Mouse (Mus musculus): Measurements from ENCODE around the gene Gpkow. TPM values are rescaled to one million over a fixed set of nuclear protein-coding genes. Genes with fewer than 3 reads are reported as not detected.

Gpkow gene
- polyA plus RNA-seq (2012; fragmentation: generic; extraction: Trizol), result 15.7 TPM
- long read RNA-seq, experiment 1, transcript Gpkow-201 (11 exons, 3,579 nt), result major isoform, 16 of 17 reads
- long read RNA-seq, experiment 1, partial matches to known transcripts, result 0 of 17 reads
- long read RNA-seq, experiment 1, other reads (novel, unspliced or antisense), result 1 of 17 reads
- long read RNA-seq, experiment 2, transcript Gpkow-201 (11 exons, 3,579 nt), result major isoform, 218 of 231 reads
- long read RNA-seq, experiment 2, partial matches to known transcripts, result 0 of 231 reads
- long read RNA-seq, experiment 2, other reads (novel, unspliced or antisense), result 13 of 231 reads

GRCm38 (mm10) chrX:7696954-7697381, at the start of gene Gpkow:
TSS of gene Gpkow (plus strand) at chrX:7697131.
- peaks cover 18% of the 10 kb centered on the region for H3K79me3 ChIP-seq (ENCODE audit: low read depth)
- no peaks in the 10 kb centered on the region for H3K27me3 ChIP-seq (ENCODE audit: control insufficient read depth, insufficient read depth, insufficient read length)
- peaks cover 33% of the 10 kb centered on the region for H3K79me2 ChIP-seq (ENCODE audit: control insufficient read depth, insufficient read depth)
- no peak for TF ChIP-seq MAX (IDR thresholded peaks at IDR 0.05)
- TF ChIP-seq FOSL1 (IDR thresholded peaks at IDR 0.05; ENCODE audit: insufficient read depth, low read length, poor library complexity, severe bottlenecking), result no peak
- no peak for TF ChIP-seq MYOG (IDR thresholded peaks at IDR 0.05; ENCODE audit: control insufficient read depth, extremely low read depth, insufficient read length)
- no peak for TF ChIP-seq MYOD1 (IDR thresholded peaks at IDR 0.05; ENCODE audit: control insufficient read depth, insufficient read length, low read depth)
- TF ChIP-seq CEBPB (IDR thresholded peaks at IDR 0.05; ENCODE audit: low read depth), result no peak
- TF ChIP-seq CTCF (IDR thresholded peaks at IDR 0.05; ENCODE audit: control insufficient read depth, insufficient read depth, insufficient read length), result no peak
- no peak for TF ChIP-seq USF1 (IDR thresholded peaks at IDR 0.05; ENCODE audit: low read depth)
- peaks cover 6% of the 10 kb centered on the region for H3K36me3 ChIP-seq (ENCODE audit: control insufficient read depth, insufficient read depth)
- H3ac ChIP-seq (ENCODE audit: control insufficient read depth, insufficient read length, low read depth), result peak within 1 kb of the TSS; percentile 57
- peak within 1 kb of the TSS; percentile 52 for H3K4me3 ChIP-seq (ENCODE audit: insufficient read depth, poor library complexity, severe bottlenecking)

DNA sequence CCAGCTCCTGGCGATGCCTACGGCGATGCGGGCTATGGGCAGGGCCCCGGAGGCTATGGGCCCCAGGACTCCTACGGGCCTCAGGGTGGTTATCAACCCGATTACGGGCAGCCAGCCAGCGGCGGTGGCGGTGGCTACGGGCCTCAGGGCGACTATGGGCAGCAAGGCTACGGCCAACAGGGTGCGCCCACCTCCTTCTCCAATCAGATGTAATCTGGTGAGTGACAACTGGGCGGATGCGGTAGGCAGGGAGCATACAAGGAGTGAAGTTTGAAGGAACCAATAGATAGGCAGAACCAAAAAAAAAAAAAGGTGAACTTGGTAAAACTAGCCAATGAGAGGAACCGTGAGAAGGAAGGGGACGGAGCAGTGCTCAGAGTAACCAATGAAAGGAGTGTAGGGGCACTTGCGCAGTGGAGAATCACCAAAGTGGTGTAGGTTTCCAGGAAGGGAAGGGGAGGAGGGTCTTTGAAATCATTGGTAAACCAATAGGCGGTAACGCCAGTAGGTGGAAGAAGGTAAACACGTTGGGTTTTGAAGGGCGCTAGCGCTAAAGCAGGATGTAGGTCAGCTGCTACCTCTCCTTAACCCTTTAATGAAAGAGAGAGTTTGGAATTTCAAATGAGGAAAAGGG, 48.1 kb upstream of the Gpkow start:
- H3ac ChIP-seq (ENCODE audit: control insufficient read depth, insufficient read length, low read depth), result peak overlapping the region; percentile 57
- TF ChIP-seq CEBPB (IDR thresholded peaks at IDR 0.05; ENCODE audit: low read depth), result no peak
- peak; percentile 10 for TF ChIP-seq CTCF (IDR thresholded peaks at IDR 0.05; ENCODE audit: control insufficient read depth, insufficient read depth, insufficient read length)
- peak overlapping the region; percentile 28 for H3K4me3 ChIP-seq (ENCODE audit: insufficient read depth, poor library complexity, severe bottlenecking)
- H3K79me2 ChIP-seq (ENCODE audit: control insufficient read depth, insufficient read depth), result no peaks in the 10 kb centered on the region
- H3K36me3 ChIP-seq (ENCODE audit: control insufficient read depth, insufficient read depth), result no peaks in the 10 kb centered on the region
- H3K27me3 ChIP-seq (ENCODE audit: control insufficient read depth, insufficient read depth, insufficient read length), result no peaks in the 10 kb centered on the region
- H3K79me3 ChIP-seq (ENCODE audit: low read depth), result no peaks in the 10 kb centered on the region

- Histone ChIP-seq H3K27me3 (ENCODE audit: control insufficient read depth, insufficient read depth, insufficient read length) (no peaks in the 10 kb centered on the region), H3K79me2 (ENCODE audit: control insufficient read depth, insufficient read depth) (no peaks in the 10 kb centered on the region), H3K79me3 (ENCODE audit: low read depth) (no peaks in the 10 kb centered on the region), H3ac (ENCODE audit: control insufficient read depth, insufficient read length, low read depth) (peak within 1 kb of the TSS; percentile 61), H3K36me3 (ENCODE audit: control insufficient read depth, insufficient read depth) (no peaks in the 10 kb centered on the region), H3K4me3 (ENCODE audit: insufficient read depth, poor library complexity, severe bottlenecking) (peak within 1 kb of the TSS; percentile 6)
- TF ChIP-seq FOSL1 (IDR thresholded peaks at IDR 0.05; ENCODE audit: insufficient read depth, low read length, poor library complexity, severe bottlenecking) (no peak), MAX (IDR thresholded peaks at IDR 0.05) (no peak), MYOG (IDR thresholded peaks at IDR 0.05; ENCODE audit: control insufficient read depth, extremely low read depth, insufficient read length) (no peak), MYOD1 (IDR thresholded peaks at IDR 0.05; ENCODE audit: control insufficient read depth, insufficient read length, low read depth) (no peak), CTCF (IDR thresholded peaks at IDR 0.05; ENCODE audit: control insufficient read depth, insufficient read depth, insufficient read length) (no peak), USF1 (IDR thresholded peaks at IDR 0.05; ENCODE audit: low read depth) (no peak), CEBPB (IDR thresholded peaks at IDR 0.05; ENCODE audit: low read depth) (no peak)
Observed at GRCm38 (mm10) chrX:7657221-7657639, 39.7 kb upstream of the Gpkow start, which contains the start of gene Prickle3. TSS of gene Prickle3 (plus strand) at chrX:7657260.

DNA sequence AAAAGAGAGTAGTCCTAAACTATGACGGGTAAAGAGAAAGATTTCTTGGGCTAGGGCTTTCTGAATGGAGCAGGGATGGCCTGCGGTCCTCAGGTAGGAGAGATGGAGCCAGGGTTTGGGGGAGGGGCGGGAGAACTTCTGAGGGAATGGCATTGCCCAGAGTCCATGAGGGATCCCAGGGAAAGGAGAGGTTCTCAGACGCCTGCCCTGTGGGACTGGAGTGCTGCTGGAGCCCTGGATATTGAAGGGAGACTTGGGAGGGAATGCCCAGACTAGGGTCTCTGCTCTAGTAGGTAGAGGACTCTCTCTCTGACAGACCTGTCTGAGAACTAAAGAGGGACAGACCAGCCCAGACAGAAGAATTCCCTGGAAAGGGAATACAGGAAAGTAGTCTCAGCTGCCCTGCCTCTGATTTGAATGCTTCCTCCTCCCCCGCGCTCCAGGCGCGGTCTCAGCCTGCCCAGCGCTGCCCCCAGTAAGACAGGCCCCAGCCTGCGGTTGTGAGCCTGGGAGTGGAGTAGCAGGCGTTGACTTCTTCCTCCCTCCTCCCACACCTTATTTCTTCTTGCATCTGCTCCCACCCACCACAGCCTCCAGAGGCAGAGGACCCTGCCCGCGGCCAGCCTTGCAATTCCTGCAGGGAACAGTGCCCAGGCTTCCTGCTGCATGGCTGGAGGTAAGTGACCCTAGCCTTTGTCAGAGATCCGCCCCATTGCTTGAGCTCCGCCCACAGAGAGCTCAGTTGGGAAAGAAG, 38.7 kb upstream of the Gpkow start:
- no peaks in the 10 kb centered on the region for H3K27me3 ChIP-seq (ENCODE audit: control insufficient read depth, insufficient read depth, insufficient read length)
- no peaks in the 10 kb centered on the region for H3K79me3 ChIP-seq (ENCODE audit: low read depth)
- no peaks in the 10 kb centered on the region for H3K36me3 ChIP-seq (ENCODE audit: control insufficient read depth, insufficient read depth)
- TF ChIP-seq CEBPB (IDR thresholded peaks at IDR 0.05; ENCODE audit: low read depth), result no peak
- TF ChIP-seq MYOD1 (IDR thresholded peaks at IDR 0.05; ENCODE audit: control insufficient read depth, insufficient read length, low read depth), result no peak
- TF ChIP-seq MAX (IDR thresholded peaks at IDR 0.05), result no peak
- TF ChIP-seq FOSL1 (IDR thresholded peaks at IDR 0.05; ENCODE audit: insufficient read depth, low read length, poor library complexity, severe bottlenecking), result no peak
- no peak for TF ChIP-seq MYOG (IDR thresholded peaks at IDR 0.05; ENCODE audit: control insufficient read depth, extremely low read depth, insufficient read length)
- no peak for TF ChIP-seq USF1 (IDR thresholded peaks at IDR 0.05; ENCODE audit: low read depth)
- no peak for TF ChIP-seq CTCF (IDR thresholded peaks at IDR 0.05; ENCODE audit: control insufficient read depth, insufficient read depth, insufficient read length)
- H3K79me2 ChIP-seq (ENCODE audit: control insufficient read depth, insufficient read depth), result no peaks in the 10 kb centered on the region
- no peak overlapping the region for H3ac ChIP-seq (ENCODE audit: control insufficient read depth, insufficient read length, low read depth)
- H3K4me3 ChIP-seq (ENCODE audit: insufficient read depth, poor library complexity, severe bottlenecking), result no peak overlapping the region

GRCm38 (mm10) chrX:7658785-7659589, 37.9 kb upstream of the Gpkow start:
- TF ChIP-seq FOSL1 (IDR thresholded peaks at IDR 0.05; ENCODE audit: insufficient read depth, low read length, poor library complexity, severe bottlenecking) (no peak), USF1 (IDR thresholded peaks at IDR 0.05; ENCODE audit: low read depth) (no peak), CTCF (IDR thresholded peaks at IDR 0.05; ENCODE audit: control insufficient read depth, insufficient read depth, insufficient read length) (no peak), MAX (IDR thresholded peaks at IDR 0.05) (no peak), CEBPB (IDR thresholded peaks at IDR 0.05; ENCODE audit: low read depth) (no peak), MYOG (IDR thresholded peaks at IDR 0.05; ENCODE audit: control insufficient read depth, extremely low read depth, insufficient read length) (no peak), MYOD1 (IDR thresholded peaks at IDR 0.05; ENCODE audit: control insufficient read depth, insufficient read length, low read depth) (no peak)
- Histone ChIP-seq H3K79me2 (ENCODE audit: control insufficient read depth, insufficient read depth) (no peaks in the 10 kb centered on the region), H3K4me3 (ENCODE audit: insufficient read depth, poor library complexity, severe bottlenecking) (no peak overlapping the region), H3ac (ENCODE audit: control insufficient read depth, insufficient read length, low read depth) (no peak overlapping the region), H3K36me3 (ENCODE audit: control insufficient read depth, insufficient read depth) (no peaks in the 10 kb centered on the region), H3K79me3 (ENCODE audit: low read depth) (no peaks in the 10 kb centered on the region), H3K27me3 (ENCODE audit: control insufficient read depth, insufficient read depth, insufficient read length) (no peaks in the 10 kb centered on the region)

Measured in C2C12 (cell line).